Mouse (Mus musculus): ENCODE data around the gene Angptl2. TPM values are rescaled to one million over a fixed set of nuclear protein-coding genes. Genes with fewer than 3 reads are reported as not detected.

The Angptl2 gene
- polyA plus RNA-seq, 1 experiment from 2014 or later, result 36.9 TPM

- Histone ChIP-seq H3K9me3 (replicated peaks; ENCODE audit: low read length) (no peaks in the 10 kb centered on the region), H3K4me2 (ENCODE audit: low read length) (no peak overlapping the region), H3K9ac (ENCODE audit: low read depth, low read length) (no peak overlapping the region), H3K4me1 (replicated peaks; ENCODE audit: insufficient read depth, low read length) (peaks cover 8% of the 10 kb centered on the region), H3K4me3 (replicated peaks; ENCODE audit: low read depth, low read length) (no peak overlapping the region), H3K27me3 (ENCODE audit: insufficient read depth, low read length) (no peaks in the 10 kb centered on the region), H3K27ac (no peak overlapping the region), H3K36me3 (ENCODE audit: insufficient read depth, low read length) (no peaks in the 10 kb centered on the region)
- no peak for TF ChIP-seq CTCF (IDR thresholded peaks at IDR 0.05; ENCODE audit: low read depth)
- ATAC-seq (replicated peaks; ENCODE audit: low FRiP score, low read depth), result no peak
- 74% methylated on average over 6 of the region's 6 CpGs for WGBS
- DNase-seq (ENCODE audit: low spot score), result no peak
These were observed 6.6 kb downstream of the Angptl2 start for GRCm38 (mm10) chr2:33222480-33222879.

- WGBS, result 52% methylated on average over 10 of the region's 10 CpGs
- Histone ChIP-seq H3K27me3 (ENCODE audit: insufficient read depth, low read length) (no peaks in the 10 kb centered on the region), H3K36me3 (ENCODE audit: insufficient read depth, low read length) (no peaks in the 10 kb centered on the region; the same call in 1 of the 2 replicates), H3K9ac (ENCODE audit: low read depth, low read length) (no peak overlapping the region), H3K4me1 (replicated peaks; ENCODE audit: insufficient read depth, low read length) (peaks cover 5% of the 10 kb centered on the region; the same call in 1 of the 2 replicates), H3K4me3 (replicated peaks; ENCODE audit: low read depth, low read length) (no peak overlapping the region), H3K9me3 (replicated peaks; ENCODE audit: low read length) (no peaks in the 10 kb centered on the region), H3K4me2 (ENCODE audit: low read length) (no peak overlapping the region), H3K27ac (no peak overlapping the region)
- ATAC-seq (replicated peaks; ENCODE audit: low FRiP score, low read depth), result no peak
- peak; percentile 51 for DNase-seq (ENCODE audit: low spot score)
- no peak for TF ChIP-seq CTCF (IDR thresholded peaks at IDR 0.05; ENCODE audit: low read depth)
These were observed 7.9 kb downstream of the Angptl2 start for GRCm38 (mm10) chr2:33223656-33224358.

- no peaks in the 10 kb centered on the region for H3K27me3 ChIP-seq (ENCODE audit: insufficient read depth, low read length)
- no peak for ATAC-seq (replicated peaks; ENCODE audit: low FRiP score, low read depth)
- no peak overlapping the region for H3K4me2 ChIP-seq (ENCODE audit: low read length)
- no peaks in the 10 kb centered on the region; the same call in 1 of the 2 replicates for H3K36me3 ChIP-seq (ENCODE audit: insufficient read depth, low read length)
- H3K9me3 ChIP-seq (replicated peaks; ENCODE audit: low read length), result no peaks in the 10 kb centered on the region
- TF ChIP-seq CTCF (IDR thresholded peaks at IDR 0.05; ENCODE audit: low read depth), result no peak
- no peak overlapping the region for H3K27ac ChIP-seq
- H3K9ac ChIP-seq (ENCODE audit: low read depth, low read length), result no peak overlapping the region
- no peaks in the 10 kb centered on the region; the same call in 1 of the 2 replicates for H3K4me1 ChIP-seq (replicated peaks; ENCODE audit: insufficient read depth, low read length)
- no peak for DNase-seq (ENCODE audit: low spot score)
- no peak overlapping the region for H3K4me3 ChIP-seq (replicated peaks; ENCODE audit: low read depth, low read length)
- WGBS, result 86% methylated on average over 7 of the region's 7 CpGs
These were observed 10.1 kb downstream of the Angptl2 start for GRCm38 (mm10) chr2:33225921-33226320.

- H3K4me2 ChIP-seq (ENCODE audit: low read length), result no peak overlapping the region
- no peaks in the 10 kb centered on the region for H3K4me1 ChIP-seq (replicated peaks; ENCODE audit: insufficient read depth, low read length)
- no peaks in the 10 kb centered on the region for H3K27me3 ChIP-seq (ENCODE audit: insufficient read depth, low read length)
- no peak for TF ChIP-seq CTCF (IDR thresholded peaks at IDR 0.05; ENCODE audit: low read depth)
- WGBS, result 94% methylated on average over 11 of the region's 11 CpGs
- no peak overlapping the region for H3K4me3 ChIP-seq (replicated peaks; ENCODE audit: low read depth, low read length)
- ATAC-seq (replicated peaks; ENCODE audit: low FRiP score, low read depth) (no peak), DNase-seq (ENCODE audit: low spot score) (no peak)
- H3K27ac ChIP-seq, result no peak overlapping the region
- H3K36me3 ChIP-seq (ENCODE audit: insufficient read depth, low read length), result no peaks in the 10 kb centered on the region; the same call in 1 of the 2 replicates
- H3K9ac ChIP-seq (ENCODE audit: low read depth, low read length), result no peak overlapping the region
- no peaks in the 10 kb centered on the region for H3K9me3 ChIP-seq (replicated peaks; ENCODE audit: low read length)
These were observed 12.2 kb downstream of the Angptl2 start for GRCm38 (mm10) chr2:33228077-33228476.

- no peaks in the 10 kb centered on the region for H3K27me3 ChIP-seq (ENCODE audit: insufficient read depth, low read length)
- ATAC-seq (replicated peaks; ENCODE audit: low FRiP score, low read depth), result no peak
- H3K4me2 ChIP-seq (ENCODE audit: low read length), result no peak overlapping the region
- no peak overlapping the region for H3K4me3 ChIP-seq (replicated peaks; ENCODE audit: low read depth, low read length)
- H3K36me3 ChIP-seq (ENCODE audit: insufficient read depth, low read length), result no peaks in the 10 kb centered on the region; the same call in 1 of the 2 replicates
- no peak overlapping the region for H3K27ac ChIP-seq
- WGBS, result 66% methylated on average over 15 of the region's 15 CpGs
- no peak overlapping the region for H3K9ac ChIP-seq (ENCODE audit: low read depth, low read length)
- no peaks in the 10 kb centered on the region for H3K9me3 ChIP-seq (replicated peaks; ENCODE audit: low read length)
- no peak for TF ChIP-seq CTCF (IDR thresholded peaks at IDR 0.05; ENCODE audit: low read depth)
- peak; percentile 32 for DNase-seq (ENCODE audit: low spot score)
- H3K4me1 ChIP-seq (replicated peaks; ENCODE audit: insufficient read depth, low read length), result no peaks in the 10 kb centered on the region
These were observed 12.7 kb downstream of the Angptl2 start for GRCm38 (mm10) chr2:33228551-33228950.

- Histone ChIP-seq H3K36me3 (ENCODE audit: insufficient read depth, low read length) (no peaks in the 10 kb centered on the region; the same call in 1 of the 2 replicates), H3K9ac (ENCODE audit: low read depth, low read length) (no peak overlapping the region), H3K27me3 (ENCODE audit: insufficient read depth, low read length) (no peaks in the 10 kb centered on the region), H3K4me2 (ENCODE audit: low read length) (no peak overlapping the region), H3K4me3 (replicated peaks; ENCODE audit: low read depth, low read length) (no peak overlapping the region), H3K27ac (no peak overlapping the region), H3K9me3 (replicated peaks; ENCODE audit: low read length) (no peaks in the 10 kb centered on the region), H3K4me1 (replicated peaks; ENCODE audit: insufficient read depth, low read length) (no peaks in the 10 kb centered on the region)
- no peak for DNase-seq (ENCODE audit: low spot score)
- 49% methylated on average over 10 of the region's 10 CpGs for WGBS
- no peak for ATAC-seq (replicated peaks; ENCODE audit: low FRiP score, low read depth)
- no peak for TF ChIP-seq CTCF (IDR thresholded peaks at IDR 0.05; ENCODE audit: low read depth)
These were observed 14.8 kb downstream of the Angptl2 start for GRCm38 (mm10) chr2:33230701-33231100.
